Mouse (Mus musculus) limb, embryonic 10.5 days (tissue): ENCODE measurements around the gene Traf7. TPM values are rescaled to one million over a fixed set of nuclear protein-coding genes. Genes with fewer than 3 reads are reported as not detected.

Source experiments
- DNase-seq: peaks from one replicate; pipeline ENCODE4 v3.0.0-alpha.2; 2017; ENCODE audit warnings: low spot score
- H3K27ac ChIP-seq: fragments of 300-500 bp; sonication (generic); 2 replicates; pipeline ENCODE4 v1.5.1; 2016; ENCODE audit warnings: mild to moderate bottlenecking
- H3K27me3 ChIP-seq: fragments of 300-500 bp; sonication (generic); 2 replicates; pipeline ENCODE4 v1.6.1; 2016; ENCODE audit warnings: low read depth, mild to moderate bottlenecking; ENCODE audit not compliant: poor library complexity, severe bottlenecking
- H3K36me3 ChIP-seq: fragments of 300-500 bp; sonication (generic); 2 replicates; pipeline ENCODE4 v1.6.1; 2016; ENCODE audit warnings: mild to moderate bottlenecking, moderate library complexity
- H3K4me1 ChIP-seq: fragments of 300-500 bp; sonication (generic); 2 replicates; pipeline ENCODE4 v1.6.1; 2016
- H3K4me3 ChIP-seq: fragments of 300-500 bp; sonication (generic); 2 replicates; pipeline ENCODE4 v1.5.1; 2016; ENCODE audit warnings: mild to moderate bottlenecking, moderate library complexity
- H3K9me3 ChIP-seq: fragments of 300-500 bp; sonication (generic); replicated peaks from 2 replicates; pipeline ENCODE4 v1.6.1; 2016; ENCODE audit warnings: mild to moderate bottlenecking
- WGBS: fragments of 180-500 bp; shearing (Covaris S2); methylation state at CpG from one replicate; pipeline ENCODE4 v1.1.7; 2016; 5-methylcytosine and 5-hydroxymethylcytosine counted together
- polyA plus RNA-seq: library from polyadenylated mRNA; unstranded; fragments of >200 nt; fragmentation: Nextera tagmentation; extraction: Ambion mirVana; gene quantifications from 2 replicates; pipeline ENCODE4 v1.2.1, GENCODE M21; 2016

Traf7 gene
- polyA plus RNA-seq, 1 experiment from 2014 or later, result 125 TPM

DNA sequence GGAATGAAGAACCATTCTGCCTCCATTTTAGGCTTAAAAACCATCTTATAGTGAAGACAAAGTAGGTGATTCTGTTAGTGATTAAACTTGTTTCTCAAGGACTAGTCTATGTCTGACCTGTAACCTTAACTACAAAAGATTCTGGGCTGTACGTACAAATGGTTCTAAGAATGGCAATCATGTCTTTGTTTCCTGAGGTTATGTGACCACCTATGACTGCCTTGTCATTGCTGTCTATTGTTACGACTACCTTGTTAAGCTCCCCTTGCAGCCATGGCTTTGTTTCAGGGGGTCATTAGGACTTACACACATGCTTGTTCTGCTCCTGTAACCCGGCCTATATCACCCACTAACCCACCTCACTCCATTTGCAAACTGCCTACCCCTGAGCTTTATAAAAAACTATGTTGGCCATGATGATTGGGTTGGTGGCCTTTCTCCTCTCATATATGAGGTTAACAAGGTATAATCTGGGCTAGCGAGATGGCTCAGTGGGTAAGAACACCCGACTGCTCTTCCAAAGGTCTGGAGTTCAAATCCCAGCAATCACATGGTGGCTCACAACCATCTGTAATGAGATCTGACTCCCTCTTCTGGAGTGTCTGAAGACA lies 59.0 kb downstream of the Traf7 start:
- H3K9me3 ChIP-seq, result no peaks in the 10 kb centered on the region
- WGBS, result 90% methylated on average over 5 of the region's 5 CpGs

DNA sequence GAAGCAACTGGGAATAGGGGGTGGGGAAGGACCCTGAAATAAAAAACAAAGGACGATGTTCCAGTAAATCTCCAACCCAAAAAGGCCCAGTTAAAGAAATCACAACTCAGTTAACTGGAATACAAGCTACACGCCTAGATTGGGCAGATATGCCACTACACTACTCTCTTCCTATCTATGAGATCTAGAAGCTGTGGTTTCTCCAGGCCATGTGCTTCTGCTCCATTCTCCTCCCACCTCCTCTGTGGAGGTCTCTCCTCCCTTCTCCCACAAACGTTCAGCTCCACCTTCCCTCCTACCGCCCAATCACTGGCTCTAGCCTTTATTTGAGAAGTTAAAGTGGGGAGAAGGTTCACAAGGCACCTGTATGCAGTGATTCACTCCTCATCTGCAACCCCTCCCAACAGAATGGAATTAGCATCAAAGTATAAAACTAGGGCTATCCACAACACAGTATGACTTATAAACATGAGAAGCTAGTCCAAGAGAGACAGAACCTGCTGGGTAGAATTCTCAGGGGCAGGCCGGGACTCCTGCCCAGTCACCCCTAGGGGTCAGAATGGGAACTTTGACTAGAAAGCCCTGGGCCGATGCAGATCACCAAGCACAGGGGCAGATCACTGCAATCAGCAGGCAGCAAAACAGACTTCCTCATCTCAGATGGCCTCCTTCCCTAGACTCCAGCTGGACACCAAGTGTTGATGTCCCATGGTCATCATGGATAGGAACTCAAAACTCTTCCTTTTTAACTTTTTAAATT lies 64.2 kb downstream of the Traf7 start:
- WGBS, result 60% methylated on average over 6 of the region's 6 CpGs
- Histone ChIP-seq H3K4me1 (no peaks in the 10 kb centered on the region), H3K36me3 (no peaks in the 10 kb centered on the region), H3K4me3 (no peak overlapping the region), H3K27ac (no peak overlapping the region), H3K27me3 (no peaks in the 10 kb centered on the region), H3K9me3 (no peaks in the 10 kb centered on the region)
- DNase-seq, result no peak

More for the DNA sequence above, 59.0 kb downstream of the Traf7 start:
- peaks cover 33% of the 10 kb centered on the region for H3K4me1 ChIP-seq
- no peak overlapping the region for H3K4me3 ChIP-seq
- H3K36me3 ChIP-seq, result peaks cover 16% of the 10 kb centered on the region
- H3K27ac ChIP-seq, result no peak overlapping the region
- no peaks in the 10 kb centered on the region for H3K27me3 ChIP-seq
- DNase-seq, result no peak

DNA sequence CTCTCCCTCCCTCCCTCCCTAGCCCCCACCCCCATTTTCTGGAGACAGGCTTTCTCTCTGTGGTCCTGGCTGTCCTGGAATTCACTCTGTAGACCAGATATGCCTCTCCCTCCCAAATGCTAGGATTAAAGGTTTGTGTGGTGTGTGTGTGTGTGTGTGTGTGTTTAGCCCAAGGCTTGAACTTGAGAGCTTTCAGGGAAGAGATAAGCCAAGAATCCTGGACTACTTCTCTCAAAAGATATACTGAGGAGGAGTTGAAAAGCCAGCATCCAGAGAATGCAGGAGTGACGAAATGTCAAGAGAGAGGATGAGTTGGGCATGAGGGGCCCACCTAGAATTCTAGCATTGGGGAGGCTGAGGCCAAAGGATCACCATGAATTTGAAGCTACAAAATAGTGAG lies 64.8 kb downstream of the Traf7 start:
- Histone ChIP-seq H3K4me3 (no peak overlapping the region), H3K9me3 (no peaks in the 10 kb centered on the region), H3K27me3 (no peaks in the 10 kb centered on the region), H3K27ac (no peak overlapping the region), H3K36me3 (no peaks in the 10 kb centered on the region), H3K4me1 (no peaks in the 10 kb centered on the region)
- DNase-seq, result no peak
- WGBS, result 83% methylated on average over 1 of the region's 1 CpGs

DNA sequence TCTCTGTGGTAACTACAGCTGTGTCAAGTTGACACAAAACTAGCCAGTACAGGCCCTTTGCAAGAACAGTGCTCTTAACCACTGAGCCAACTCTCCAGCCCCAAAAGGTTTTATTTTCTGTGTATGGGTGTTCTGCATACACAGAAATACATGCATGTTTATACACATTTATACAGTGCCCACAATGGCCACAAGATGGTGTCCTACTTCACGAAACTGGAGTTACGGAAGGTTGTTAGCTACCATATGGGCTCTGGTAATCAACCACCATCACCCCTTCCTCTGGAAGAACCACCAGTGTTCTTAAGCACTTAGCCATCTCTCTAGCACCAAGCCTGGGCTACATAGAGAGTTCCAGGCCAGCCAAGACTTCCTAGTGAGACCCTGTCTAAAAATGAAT lies 66.2 kb downstream of the Traf7 start:
- Histone ChIP-seq H3K4me3 (no peak overlapping the region), H3K27me3 (no peaks in the 10 kb centered on the region), H3K9me3 (no peaks in the 10 kb centered on the region), H3K4me1 (no peaks in the 10 kb centered on the region), H3K36me3 (no peaks in the 10 kb centered on the region), H3K27ac (no peak overlapping the region)
- no peak for DNase-seq
- whole genome bisulfite sequencing, result 77% methylated on average over 2 of the region's 2 CpGs

Other genes starting within 250 kb of the Traf7 start
- gene Abca17, start 176.9 kb downstream of the Traf7 start, polyA plus RNA-seq, result not detected in 2 replicates
- gene Abca3, start 176.0 kb downstream of the Traf7 start, polyA plus RNA-seq, result 2.8 and 3.6 TPM in 2 replicates
- 471 and 496 TPM in 2 replicates for gene Rnps1, start 113.4 kb downstream of the Traf7 start, polyA plus RNA-seq
- gene Eci1, start 101.3 kb downstream of the Traf7 start, polyA plus RNA-seq, result 87.9 and 104 TPM in 2 replicates
- 1.7 and 2.7 TPM in 2 replicates for gene Dnase1l2, start 84.8 kb downstream of the Traf7 start, polyA plus RNA-seq
- gene E4f1, start 57.6 kb downstream of the Traf7 start, polyA plus RNA-seq, result 35.0 and 38.7 TPM in 2 replicates
- gene Pgp, start 57.5 kb downstream of the Traf7 start, polyA plus RNA-seq, result 68.8 and 76.1 TPM in 2 replicates
- gene Bricd5, start 54.1 kb downstream of the Traf7 start, polyA plus RNA-seq, result 0.24 TPM in 1 of 2 replicates, not detected in the other
- gene Mlst8, start 48.9 kb downstream of the Traf7 start, polyA plus RNA-seq, result 31.6 and 42.2 TPM in 2 replicates
- gene Caskin1, start 39.3 kb downstream of the Traf7 start, polyA plus RNA-seq, result 1.4 and 3.6 TPM in 2 replicates
- 2.4 and 3.8 TPM in 2 replicates for gene Rab26, start 6.3 kb upstream of the Traf7 start, polyA plus RNA-seq
- 18.9 and 24.7 TPM in 2 replicates for gene Pkd1, start 21.9 kb upstream of the Traf7 start, polyA plus RNA-seq
- gene Tsc2, start 104.7 kb upstream of the Traf7 start, polyA plus RNA-seq, result 63.2 and 79.5 TPM in 2 replicates
- gene Nthl1, start 104.7 kb upstream of the Traf7 start, polyA plus RNA-seq, result 27.5 and 31.2 TPM in 2 replicates
- 47.2 and 57.1 TPM in 2 replicates for gene Slc9a3r2, start 122.4 kb upstream of the Traf7 start, polyA plus RNA-seq
- 0.88 and 1.1 TPM in 2 replicates for gene Npw, start 130.5 kb upstream of the Traf7 start, polyA plus RNA-seq
- 34.5 and 36.7 TPM in 2 replicates for gene Zfp598, start 141.7 kb upstream of the Traf7 start, polyA plus RNA-seq
- 5.2 and 7.0 TPM in 2 replicates for gene Syngr3, start 162.0 kb upstream of the Traf7 start, polyA plus RNA-seq
- 52.9 and 61.2 TPM in 2 replicates for gene Gfer, start 168.2 kb upstream of the Traf7 start, polyA plus RNA-seq
- 0.59 and 2.3 TPM in 2 replicates for gene Noxo1, start 168.3 kb upstream of the Traf7 start, polyA plus RNA-seq
- gene Tbl3, start 179.7 kb upstream of the Traf7 start, polyA plus RNA-seq, result 165 and 183 TPM in 2 replicates
- 0.21 and 0.38 TPM in 2 replicates for gene Rnf151, start 190.1 kb upstream of the Traf7 start, polyA plus RNA-seq
- 1,693 and 2,093 TPM in 2 replicates for gene Rps2, start 190.2 kb upstream of the Traf7 start, polyA plus RNA-seq
- 202 and 204 TPM in 2 replicates for gene Ndufb10, start 196.5 kb upstream of the Traf7 start, polyA plus RNA-seq
- 0.15 TPM in 1 of 2 replicates, not detected in the other for gene Rpl3l, start 199.9 kb upstream of the Traf7 start, polyA plus RNA-seq
- gene Msrb1, start 208.7 kb upstream of the Traf7 start, polyA plus RNA-seq, result 19.9 and 23.6 TPM in 2 replicates
- 3.2 and 4.2 TPM in 2 replicates for gene Hs3st6, start 225.1 kb upstream of the Traf7 start, polyA plus RNA-seq